Comparison of ENCODE assay signal across 8 mouse cellular contexts in genomic region chr16:85807626-85808025, GRCm38 (mm10). TPM values are rescaled to one million over a fixed set of nuclear protein-coding genes. Genes with fewer than 3 reads are reported as not detected.
DNase-seq lines count a peak whose midpoint lies in the region; ATAC-seq and TF ChIP-seq lines count a peak whose summit lies in the region.

No protein-coding gene starts in this region.

- no peak overlapping the region for H3K27ac ChIP-seq in midbrain, embryonic 10.5 days (replicated peaks)
- no peak overlapping the region for H3K27ac ChIP-seq in midbrain, embryonic 16.5 days (ENCODE audit: low read length)
- H3K27ac ChIP-seq in forebrain, embryonic 14.5 days (ENCODE audit: low read depth, low read length) = no peak overlapping the region
- no peak overlapping the region for H3K27ac ChIP-seq in hindbrain, postnatal 0 days
- H3K27ac ChIP-seq in limb, embryonic 11.5 days (replicated peaks; ENCODE audit: low read depth, low read length) = no peak overlapping the region
- no peak overlapping the region for H3K27ac ChIP-seq in thymus, adult 2 months (ENCODE audit: control insufficient read depth, insufficient read depth, low read length)

- no peak overlapping the region for H3K9ac ChIP-seq in midbrain, embryonic 16.5 days (ENCODE audit: low read depth, low read length)
- no peak overlapping the region for H3K9ac ChIP-seq in forebrain, embryonic 14.5 days (ENCODE audit: low read length)
- no peak overlapping the region for H3K9ac ChIP-seq in hindbrain, postnatal 0 days (replicated peaks; ENCODE audit: low read length)
- no peak overlapping the region for H3K9ac ChIP-seq in limb, embryonic 11.5 days (ENCODE audit: low read length)

- peaks cover 22% of the 10 kb centered on the region for H3K4me1 ChIP-seq in midbrain, embryonic 10.5 days
- peaks cover 8% of the 10 kb centered on the region; the same call in 1 of the 2 replicates for H3K4me1 ChIP-seq in midbrain, embryonic 16.5 days (ENCODE audit: control insufficient read depth, insufficient read depth, low read length)
- 0 out of 2 replicates have a peak, but pooled peaks cover 5% of the 10 kb centered on the region for H3K4me1 ChIP-seq in forebrain, embryonic 14.5 days (ENCODE audit: control insufficient read depth, insufficient read depth, low read length)
- 0 out of 2 replicates have a peak, but pooled peaks cover 4% of the 10 kb centered on the region for H3K4me1 ChIP-seq in hindbrain, postnatal 0 days (ENCODE audit: insufficient read depth, low read length)
- H3K4me1 ChIP-seq in limb, embryonic 11.5 days (ENCODE audit: control insufficient read depth, insufficient read depth, low read length) = 0 out of 2 replicates have a peak, but pooled peaks cover 2% of the 10 kb centered on the region
- no peaks in the 10 kb centered on the region for H3K4me1 ChIP-seq in thymus, adult 2 months (replicated peaks; ENCODE audit: control insufficient read depth, insufficient read depth, low read length)

- DNase-seq in midbrain, embryonic 10.5 days (ENCODE audit: low spot score) = peak; percentile 41
- DNase-seq in adrenal gland, postnatal 14 days = peak; percentile 72
- DNase-seq in forebrain, embryonic 14.5 days (ENCODE audit: low spot score) = peak; percentile 76
- DNase-seq in hindbrain, postnatal 0 days (ENCODE audit: low spot score) = peak; percentile 80
- DNase-seq in limb, embryonic 11.5 days (ENCODE audit: low spot score) = peak; percentile 69
- peak; percentile 85 for DNase-seq in retina, embryonic 14.5 days (ENCODE audit: low spot score)
- no peak for DNase-seq in thymus, adult 2 months

- no peak overlapping the region for H3K4me2 ChIP-seq in midbrain, embryonic 16.5 days (ENCODE audit: low read length)
- no peak overlapping the region for H3K4me2 ChIP-seq in forebrain, embryonic 14.5 days (ENCODE audit: low read length)
- 0 out of 2 replicates have a peak overlapping the region, but pooled peaks have one; percentile 13 for H3K4me2 ChIP-seq in hindbrain, postnatal 0 days (ENCODE audit: low read depth, low read length)
- H3K4me2 ChIP-seq in limb, embryonic 11.5 days (ENCODE audit: low read depth, severe bottlenecking) = no peak overlapping the region

- H3K36me3 ChIP-seq in midbrain, embryonic 10.5 days = no peaks in the 10 kb centered on the region
- no peaks in the 10 kb centered on the region for H3K36me3 ChIP-seq in midbrain, embryonic 16.5 days (ENCODE audit: control insufficient read depth, insufficient read depth, low read length)
- H3K36me3 ChIP-seq in forebrain, embryonic 14.5 days (ENCODE audit: control insufficient read depth, insufficient read depth, low read length) = no peaks in the 10 kb centered on the region
- H3K36me3 ChIP-seq in hindbrain, postnatal 0 days (ENCODE audit: insufficient read depth, low read length) = no peaks in the 10 kb centered on the region
- no peaks in the 10 kb centered on the region for H3K36me3 ChIP-seq in limb, embryonic 11.5 days (ENCODE audit: control insufficient read depth, insufficient read depth, low read length)
- no peaks in the 10 kb centered on the region for H3K36me3 ChIP-seq in thymus, adult 2 months (ENCODE audit: control insufficient read depth, insufficient read depth, low read length)

- no peaks in the 10 kb centered on the region; the same call in 1 of the 2 replicates for H3K27me3 ChIP-seq in midbrain, embryonic 10.5 days (ENCODE audit: low read depth, poor library complexity, severe bottlenecking)
- H3K27me3 ChIP-seq in midbrain, embryonic 16.5 days (ENCODE audit: control insufficient read depth, insufficient read depth, low read depth, low read length) = peaks cover 4% of the 10 kb centered on the region
- no peaks in the 10 kb centered on the region for H3K27me3 ChIP-seq in forebrain, embryonic 14.5 days (replicated peaks; ENCODE audit: control insufficient read depth, insufficient read depth, low read length)
- H3K27me3 ChIP-seq in hindbrain, postnatal 0 days (ENCODE audit: insufficient read depth, low read length) = no peaks in the 10 kb centered on the region
- no peaks in the 10 kb centered on the region for H3K27me3 ChIP-seq in limb, embryonic 11.5 days (ENCODE audit: control insufficient read depth, insufficient read depth, low read length)
- H3K27me3 ChIP-seq in thymus, adult 2 months (ENCODE audit: control insufficient read depth, insufficient read depth, low read length) = 0 out of 2 replicates have a peak, but pooled peaks cover 4% of the 10 kb centered on the region

- no peaks in the 10 kb centered on the region for H3K9me3 ChIP-seq in midbrain, embryonic 10.5 days (replicated peaks)
- H3K9me3 ChIP-seq in midbrain, embryonic 16.5 days (replicated peaks; ENCODE audit: control insufficient read depth, low read length, poor library complexity, severe bottlenecking) = no peaks in the 10 kb centered on the region
- no peaks in the 10 kb centered on the region for H3K9me3 ChIP-seq in forebrain, embryonic 14.5 days (replicated peaks; ENCODE audit: control insufficient read depth, low read length)
- no peaks in the 10 kb centered on the region for H3K9me3 ChIP-seq in hindbrain, postnatal 0 days (ENCODE audit: low read length)
- no peaks in the 10 kb centered on the region for H3K9me3 ChIP-seq in limb, embryonic 11.5 days (ENCODE audit: control insufficient read depth, low read length)

- no peak overlapping the region for H3K4me3 ChIP-seq in midbrain, embryonic 10.5 days
- H3K4me3 ChIP-seq in midbrain, embryonic 16.5 days (ENCODE audit: low read depth, low read length) = no peak overlapping the region
- H3K4me3 ChIP-seq in forebrain, embryonic 14.5 days (ENCODE audit: low read depth, low read length) = no peak overlapping the region
- no peak overlapping the region for H3K4me3 ChIP-seq in hindbrain, postnatal 0 days (ENCODE audit: low read length)
- H3K4me3 ChIP-seq in limb, embryonic 11.5 days (ENCODE audit: low read depth, low read length) = no peak overlapping the region
- no peak overlapping the region for H3K4me3 ChIP-seq in thymus, adult 2 months (ENCODE audit: control insufficient read depth, insufficient read depth, low read length)

- TF ChIP-seq CTCF in hindbrain, postnatal 0 days (IDR thresholded peaks at IDR 0.05; ENCODE audit: low read depth) = peak; percentile 67
- no peak for TF ChIP-seq CTCF in thymus, adult 2 months (IDR thresholded peaks at IDR 0.05; ENCODE audit: borderline replicate concordance, control insufficient read depth, extremely low read depth, insufficient read depth, low read length, poor library complexity)

- ATAC-seq in midbrain, embryonic 16.5 days = no peak
- ATAC-seq in forebrain, embryonic 14.5 days = no peak
- no peak for ATAC-seq in hindbrain, postnatal 0 days
- no peak for ATAC-seq in limb, embryonic 11.5 days (ENCODE audit: insufficient number of reproducible peaks, low FRiP score, low TSS enrichment, low read depth)

- no peak for TF ChIP-seq POLR2A in thymus, adult 2 months (IDR thresholded peaks at IDR 0.05; ENCODE audit: control insufficient read depth, extremely low read depth, insufficient read depth, low read length, poor library complexity)

- 13% methylated on average over 2 of the region's 2 CpGs for WGBS in midbrain, embryonic 10.5 days
- WGBS in midbrain, embryonic 16.5 days = 13% methylated on average over 2 of the region's 2 CpGs
- WGBS in forebrain, embryonic 14.5 days = 16% methylated on average over 2 of the region's 2 CpGs
- WGBS in hindbrain, postnatal 0 days = 18% methylated on average over 2 of the region's 2 CpGs
- 6% methylated on average over 2 of the region's 2 CpGs for WGBS in limb, embryonic 11.5 days
- 16% methylated on average over 2 of the region's 2 CpGs for WGBS in thymus, adult 2 months

RNA-seq across cellular contexts. Expression of gene Adamts1, which starts 4.7 kb away (rescaled TPM):
- 15.2 and 17.7 TPM in 2 replicates for polyA plus RNA-seq in midbrain, embryonic 10.5 days (2016; fragmentation: Nextera tagmentation; extraction: Ambion mirVana)
- polyA plus RNA-seq in midbrain, embryonic 16.5 days (2015; fragmentation: Nextera tagmentation; extraction: Ambion mirVana) = 6.1 and 7.5 TPM in 2 replicates
- 34.2 and 42.8 TPM in 2 replicates for total RNA-seq in adrenal gland, postnatal 14 days (2021)
- polyA plus RNA-seq in forebrain, embryonic 14.5 days (2014; fragmentation: Nextera tagmentation; extraction: Ambion mirVana) = 6.7 and 7.4 TPM in 2 replicates
- 20.7 and 38.0 TPM in 2 replicates for total RNA-seq in hindbrain, postnatal 0 days (2014; rRNA removed)
- 9.8 and 10.3 TPM in 2 replicates for polyA plus RNA-seq in hindbrain, postnatal 0 days (2015; fragmentation: Nextera tagmentation; extraction: Ambion mirVana)
- 21.0 and 22.3 TPM in 2 replicates for polyA plus RNA-seq in limb, embryonic 11.5 days (2014; fragmentation: Nextera tagmentation; extraction: Ambion mirVana)
- 2.9 and 3.8 TPM in 2 replicates for polyA plus RNA-seq in thymus, adult 2 months (2012; rRNA removed)
